Mouse (Mus musculus): ENCODE data around the gene Ngfr.

Gene Ngfr

GRCm38 (mm10) chr11:95520456-95521072 lies 67.0 kb downstream of the Ngfr start:
- peak; percentile 37 for DNase-seq (ENCODE audit: low read depth, low spot score)

GRCm38 (mm10) chr11:95519996-95520395 lies 67.5 kb downstream of the Ngfr start:
- no peak for DNase-seq (ENCODE audit: low read depth, low spot score)

- no peak for DNase-seq (ENCODE audit: low read depth, low spot score)
Measured at GRCm38 (mm10) chr11:95519299-95519698, 68.2 kb downstream of the Ngfr start.

All from c-Kit-negative CD71-positive TER-119-positive erythroid progenitor cells, embryonic 14.5 days (primary cell).